Mouse (Mus musculus): Measurements from ENCODE around the gene Rarres2.
A peak's percentile ranks its signal among the peaks of the same experiment; 100 is the strongest.
"Not testable (repeated sequence)": the region's sequence is repeated elsewhere in the genome, so short reads cannot be mapped to it uniquely, and the experiment has no call there.

Rarres2 gene

GRCm38 (mm10) chr6:48540721-48541120 is 31.9 kb downstream of the Rarres2 start:
- DNase-seq (ENCODE audit: inconsistent ontology term) = no peak

- DNase-seq (ENCODE audit: inconsistent ontology term) = no peak
These were observed 32.7 kb downstream of the Rarres2 start for GRCm38 (mm10) chr6:48539860-48540259.

- peak; percentile 55 for DNase-seq (ENCODE audit: inconsistent ontology term)
These were observed 33.5 kb downstream of the Rarres2 start for GRCm38 (mm10) chr6:48538841-48539737.

GRCm38 (mm10) chr6:48537105-48537954 is 35.3 kb downstream of the Rarres2 start, which contains the start of gene Atp6v0e2:
Atp6v0e2 (plus strand) TSS chr6:48537615.
- DNase-seq (ENCODE audit: inconsistent ontology term) = peak; percentile 85

- DNase-seq (ENCODE audit: inconsistent ontology term) = no peak
These were observed 36.5 kb downstream of the Rarres2 start for GRCm38 (mm10) chr6:48536091-48536490.

- DNase-seq (ENCODE audit: inconsistent ontology term) = no peak
These were observed 37.7 kb downstream of the Rarres2 start for GRCm38 (mm10) chr6:48534913-48535312.

- no peak for DNase-seq (ENCODE audit: inconsistent ontology term)
These were observed 39.1 kb downstream of the Rarres2 start for GRCm38 (mm10) chr6:48533475-48533874.

- DNase-seq (ENCODE audit: inconsistent ontology term) = no peak
These were observed 41.7 kb downstream of the Rarres2 start for GRCm38 (mm10) chr6:48530862-48531261.

- DNase-seq (ENCODE audit: inconsistent ontology term) = peak; percentile 70
These were observed 42.6 kb downstream of the Rarres2 start for GRCm38 (mm10) chr6:48529871-48530440.

- no peak for DNase-seq (ENCODE audit: inconsistent ontology term)
These were observed 43.3 kb downstream of the Rarres2 start for GRCm38 (mm10) chr6:48529261-48529660.

- DNase-seq (ENCODE audit: inconsistent ontology term) = no peak
These were observed 44.7 kb downstream of the Rarres2 start for GRCm38 (mm10) chr6:48527901-48528300.

- not testable (repeated sequence) for DNase-seq (ENCODE audit: inconsistent ontology term)
These were observed 47.7 kb downstream of the Rarres2 start for GRCm38 (mm10) chr6:48524882-48525281.

Measured in Muller cell, postnatal 12 days (primary cell).